Mouse (Mus musculus) cerebellum, adult 9-10 months (tissue): ENCODE data around the gene Zcchc2.

Source experiments
- DNase-seq: peaks from one replicate; pipeline ENCODE4 v3.0.0; 2022

Gene Zcchc2

DNA sequence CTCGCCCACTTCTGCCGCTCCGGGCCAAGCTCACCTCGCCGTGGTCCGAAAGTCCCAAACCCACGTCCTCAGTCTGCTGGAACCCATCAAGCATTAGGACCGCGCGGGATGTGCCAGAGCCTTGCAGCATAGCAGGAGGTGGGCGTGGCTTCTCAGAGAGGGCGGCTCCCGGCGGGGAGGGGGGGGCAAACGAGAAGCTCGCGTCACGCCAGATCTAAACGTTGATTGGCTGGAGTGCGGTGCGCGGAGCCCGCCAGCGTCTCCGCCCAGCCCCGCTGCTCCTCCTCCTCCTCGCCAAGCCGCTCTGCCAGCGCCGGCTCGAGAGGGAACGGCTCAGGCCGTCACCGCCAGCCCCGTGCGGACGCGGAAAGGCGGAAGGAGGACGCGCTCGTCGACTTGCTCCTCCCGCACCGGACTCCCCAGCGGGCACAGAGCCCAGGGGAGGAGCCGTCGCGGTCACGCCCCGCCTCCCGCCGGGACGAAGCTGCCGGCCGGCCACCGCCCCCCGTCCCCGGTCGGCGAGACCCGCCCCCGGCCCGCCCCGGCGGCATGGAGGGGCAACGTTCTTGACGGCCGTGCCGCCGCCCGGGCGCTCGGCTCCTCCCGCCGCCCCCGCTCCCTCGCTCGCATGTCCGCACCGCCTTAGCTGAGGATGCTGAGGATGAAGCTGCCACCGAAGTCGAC lies at the start of gene Zcchc2:
Gene Zcchc2, plus strand, starts transcription at position 269 of the 684 bp plus-strand sequence.
- peak; percentile 99 for DNase-seq

- DNase-seq = no peak
Measured at GRCm38 (mm10) chr1:105944927-105945580, 45.2 kb upstream of the Zcchc2 start.

DNA sequence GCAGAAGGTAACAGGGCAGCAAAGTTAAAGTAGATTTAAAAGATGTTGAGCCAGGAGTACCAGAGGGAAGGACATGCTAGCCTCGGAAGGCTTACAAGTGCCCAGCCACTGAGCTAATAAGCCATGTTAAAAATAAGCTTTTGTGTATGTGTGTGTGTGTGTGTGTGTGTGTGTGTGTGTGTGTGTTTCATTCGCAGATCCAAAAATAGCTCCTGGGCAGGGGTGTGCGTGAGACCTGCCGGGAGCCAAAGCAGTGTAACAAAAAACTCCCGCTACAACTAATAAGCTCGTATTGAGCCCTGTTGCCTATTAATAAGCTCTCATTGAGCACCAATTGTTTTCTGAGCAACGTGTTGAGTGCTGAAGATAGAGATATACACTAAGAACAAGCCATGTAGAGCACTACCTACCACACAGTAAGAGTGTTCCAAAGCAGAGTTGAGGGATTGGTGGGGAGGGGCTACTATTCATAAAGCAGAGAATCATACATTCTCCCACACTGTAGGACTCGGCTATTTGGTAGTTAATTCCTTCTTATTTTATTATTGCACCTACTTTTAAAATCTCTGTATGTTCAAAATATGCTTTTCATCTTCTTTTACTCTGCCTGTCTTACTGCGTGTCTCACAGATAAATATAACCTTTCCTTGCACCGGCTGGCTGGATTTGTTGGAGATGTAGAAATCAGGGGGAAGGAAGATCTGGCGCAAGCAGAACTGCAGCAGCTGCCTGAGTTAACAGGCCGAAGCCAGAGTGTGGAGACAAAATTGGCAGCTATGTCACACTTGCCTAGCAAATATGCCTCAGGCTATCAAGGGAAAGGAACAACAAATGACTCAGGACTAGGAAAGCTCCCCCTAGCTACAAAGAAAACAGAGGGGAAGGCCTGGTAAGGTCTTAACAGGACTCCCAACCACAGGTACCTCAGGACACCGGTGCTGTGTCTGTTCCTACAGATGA lies 43.3 kb upstream of the Zcchc2 start:
- DNase-seq = peak; percentile 24

GRCm38 (mm10) chr1:105948352-105948751 lies 41.9 kb upstream of the Zcchc2 start:
- no peak for DNase-seq

GRCm38 (mm10) chr1:105953588-105953987 lies 36.6 kb upstream of the Zcchc2 start:
- no peak for DNase-seq

DNA sequence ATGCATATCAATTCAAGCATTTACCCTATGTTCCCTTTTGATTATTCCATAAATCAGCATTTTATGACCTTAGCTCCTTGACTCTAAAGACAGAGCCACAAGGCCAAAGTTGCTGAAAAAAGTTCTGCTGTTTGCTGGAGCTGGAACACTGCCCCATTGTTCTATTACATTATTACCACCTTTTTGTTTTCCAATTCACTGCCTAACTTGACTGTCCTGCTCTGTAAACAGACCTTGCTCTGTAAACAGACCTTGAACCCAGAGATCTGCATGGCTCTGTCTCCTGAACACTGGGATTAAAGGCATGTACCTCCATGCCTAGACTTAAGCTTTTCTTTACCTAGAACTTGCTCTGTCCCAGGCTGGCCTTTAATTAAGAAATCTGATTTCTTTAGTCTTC lies 36.2 kb upstream of the Zcchc2 start:
- no peak for DNase-seq

DNA sequence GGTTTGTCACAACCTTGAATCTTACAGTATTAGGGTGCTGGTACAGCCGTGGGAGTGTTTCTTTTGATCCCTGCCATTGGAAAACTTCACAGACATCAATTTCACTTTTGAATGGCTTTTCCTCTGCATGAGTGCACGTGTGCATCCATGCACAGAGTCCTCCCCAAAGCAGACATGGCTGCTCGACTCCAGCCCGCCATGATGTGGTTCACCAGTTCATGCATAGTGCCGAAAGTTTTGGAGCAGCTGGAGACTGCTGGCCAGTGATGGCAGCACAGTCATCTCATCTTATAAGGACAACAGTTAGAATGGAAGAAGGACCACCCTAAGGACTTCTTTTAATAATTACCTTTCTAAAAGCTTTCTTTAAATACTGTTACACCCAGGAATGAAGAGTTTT lies 34.1 kb upstream of the Zcchc2 start:
- DNase-seq = no peak

DNA sequence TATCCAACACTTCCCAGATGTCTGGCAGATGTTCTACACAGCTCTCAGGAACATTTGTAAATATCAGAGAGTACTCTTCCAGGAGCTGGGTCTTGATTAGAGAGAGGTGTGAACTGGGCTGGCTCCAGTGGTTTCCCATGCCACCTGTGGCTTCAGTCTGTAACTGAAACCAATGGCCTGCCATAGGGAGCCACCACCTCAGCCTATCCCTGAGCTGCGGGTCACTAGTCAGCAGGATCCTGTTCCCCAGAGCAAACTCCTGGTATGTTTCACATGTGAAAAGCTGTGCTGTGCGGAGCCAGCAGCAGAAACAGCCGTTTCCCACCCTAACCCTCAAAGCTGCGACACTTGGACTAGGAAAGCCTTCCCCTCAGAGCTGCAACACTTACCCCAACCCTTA lies 28.7 kb upstream of the Zcchc2 start:
- no peak for DNase-seq

GRCm38 (mm10) chr1:105962084-105962818 lies 28.0 kb upstream of the Zcchc2 start:
- DNase-seq = no peak

GRCm38 (mm10) chr1:105962852-105963251 lies 27.4 kb upstream of the Zcchc2 start:
- DNase-seq = no peak

DNA sequence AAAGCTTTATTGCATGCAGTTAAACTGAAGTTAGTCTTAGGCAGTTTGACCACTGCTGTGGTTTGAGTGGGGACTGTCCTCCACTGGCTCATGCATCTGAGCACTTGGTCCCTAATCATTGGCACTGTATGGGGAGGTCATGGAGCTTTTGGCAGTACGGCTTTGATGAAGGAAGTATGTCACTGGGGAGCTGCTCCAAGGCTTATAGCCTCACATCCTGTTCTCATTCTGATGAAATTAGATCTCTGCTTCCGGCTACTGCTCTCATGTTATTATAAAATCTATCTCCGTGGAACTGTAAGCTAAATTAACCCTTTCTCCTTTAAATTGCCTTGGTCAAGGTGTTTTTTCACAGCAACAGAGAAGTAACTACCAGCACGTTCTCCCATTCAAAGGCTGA lies 25.7 kb upstream of the Zcchc2 start:
- no peak for DNase-seq

DNA sequence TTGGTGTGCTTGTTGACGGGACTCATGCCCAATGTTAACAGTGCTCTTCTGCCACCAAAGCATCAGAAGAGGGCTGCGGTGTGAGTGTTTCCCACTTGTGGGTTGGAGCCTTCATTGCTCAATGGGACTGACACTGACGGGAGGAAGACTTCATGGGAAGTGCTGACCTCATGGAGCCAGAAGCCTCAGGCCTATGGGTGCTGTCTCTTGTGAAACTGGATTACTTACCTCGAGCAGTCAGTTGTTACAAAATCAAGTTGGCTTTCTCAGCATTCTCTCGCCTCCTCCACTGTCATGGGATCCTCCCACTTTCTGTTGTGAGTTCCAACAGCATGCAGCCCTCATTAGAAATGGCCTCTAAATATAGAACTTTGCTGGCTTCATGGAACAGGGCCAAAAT lies 25.0 kb upstream of the Zcchc2 start:
- DNase-seq = no peak

DNA sequence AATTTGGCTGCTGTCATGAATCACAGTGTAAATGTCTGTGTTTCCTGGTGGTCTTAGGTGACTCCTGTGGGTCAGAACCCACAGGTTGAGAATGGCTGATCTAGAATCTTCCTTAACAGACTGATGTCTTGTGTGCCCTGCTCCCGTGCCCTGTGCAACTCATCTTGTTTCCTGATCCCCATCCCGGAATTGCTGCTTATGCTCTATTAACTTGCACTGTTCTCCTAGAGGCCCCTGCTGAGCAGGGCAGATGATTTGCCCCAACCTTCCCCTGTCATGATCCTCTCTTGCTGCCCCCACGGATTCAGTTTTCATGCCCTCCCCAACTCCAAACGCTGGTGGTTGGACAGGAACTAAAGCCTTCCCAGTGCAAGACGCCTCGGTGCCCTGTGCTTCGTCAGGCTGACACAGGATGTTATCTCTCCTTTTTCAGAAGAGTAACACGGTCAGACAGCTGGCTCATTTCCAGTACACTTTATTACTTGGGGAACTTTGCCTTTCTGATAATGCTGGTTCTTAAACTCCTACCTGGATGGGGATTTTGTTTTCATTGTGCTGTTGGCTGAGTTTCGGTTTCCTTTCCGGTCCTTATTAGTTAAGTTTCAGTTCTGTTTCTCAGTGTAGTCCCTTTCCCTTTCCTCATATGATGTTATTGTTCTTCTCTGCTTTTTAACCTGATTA lies 18.6 kb upstream of the Zcchc2 start:
- DNase-seq = no peak

DNA sequence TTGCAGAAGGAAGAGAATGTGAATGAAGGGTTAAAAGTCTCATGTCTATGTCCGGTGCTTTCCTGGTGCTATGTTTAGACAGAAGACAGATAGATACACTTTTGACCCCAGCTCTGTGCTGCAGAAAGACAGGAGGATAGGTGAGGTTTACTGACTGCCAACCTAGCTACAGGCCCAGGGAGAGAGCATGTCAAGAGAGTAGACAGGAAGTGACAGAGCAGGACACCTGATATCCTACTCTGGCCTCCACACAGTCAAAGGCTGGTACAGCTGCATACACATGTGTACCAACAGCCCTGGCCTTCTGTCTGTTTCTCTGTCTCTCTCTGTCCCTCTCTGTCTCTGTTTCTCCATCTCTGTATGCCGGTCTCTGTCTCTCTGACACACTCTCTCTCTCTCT lies 16.2 kb upstream of the Zcchc2 start:
- DNase-seq = no peak

- DNase-seq = no peak
Measured at GRCm38 (mm10) chr1:105977446-105978094, 12.6 kb upstream of the Zcchc2 start.

GRCm38 (mm10) chr1:105980849-105981610 lies 9.2 kb upstream of the Zcchc2 start:
- no peak for DNase-seq

GRCm38 (mm10) chr1:105982496-105983364 lies 7.5 kb upstream of the Zcchc2 start:
- DNase-seq = no peak

GRCm38 (mm10) chr1:105984172-105984571 lies 6.0 kb upstream of the Zcchc2 start:
- DNase-seq = no peak

GRCm38 (mm10) chr1:105988171-105988570 lies 2.0 kb upstream of the Zcchc2 start:
- no peak for DNase-seq
